8 mouse cellular contexts compared by ENCODE assay signal in the genomic region with DNA sequence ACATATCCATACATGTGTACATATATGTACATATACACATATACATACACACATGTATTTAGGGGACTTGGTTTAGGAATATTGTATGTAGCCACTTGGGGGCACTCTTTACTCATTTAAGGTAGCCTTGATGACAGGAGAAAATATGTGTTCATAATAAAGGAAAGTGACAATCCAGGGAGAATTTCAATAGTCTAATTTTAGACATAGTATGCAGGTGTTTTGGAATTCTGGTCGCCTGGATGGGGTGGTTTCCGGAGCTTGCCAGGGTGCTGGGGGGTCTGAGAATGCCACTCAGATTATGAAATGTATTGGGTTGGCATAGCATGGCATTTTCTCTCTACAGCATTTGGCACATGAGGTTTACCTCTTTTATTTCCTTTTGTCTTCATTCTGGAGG.
DNase-seq lines count a peak whose midpoint lies in the region; ATAC-seq lines count a peak whose summit lies in the region.

No protein-coding gene starts in this region.

- peak; percentile 63; the same call in 1 of the 2 replicates for ATAC-seq in embryonic facial prominence, embryonic 14.5 days (ENCODE audit: low read depth)
- no peak for ATAC-seq in erythroblast, adult 5-6 weeks (replicated peaks; ENCODE audit: low FRiP score, poor library complexity, severe bottlenecking)

- peak; percentile 5 for DNase-seq in heart, postnatal 4 days
- DNase-seq in heart, postnatal 25 days (ENCODE audit: low spot score), result no peak
- DNase-seq in brain, adult 2 months (ENCODE audit: low read depth, low spot score), result peak; percentile 73
- peak; percentile 79 for DNase-seq in embryonic facial prominence, embryonic 14.5 days (ENCODE audit: low spot score)
- peak; percentile 60 for DNase-seq in layer of hippocampus, adult 11-12 months (ENCODE audit: low spot score)
- DNase-seq in neural tube, embryonic 10.5 days (ENCODE audit: extremely low spot score, low spot score), result peak; percentile 14
- DNase-seq in spleen, postnatal 10 days (ENCODE audit: low spot score in 2 of 2), result no peak

- no peaks in the 10 kb centered on the region for H3K9me3 ChIP-seq in embryonic facial prominence, embryonic 14.5 days (ENCODE audit: control insufficient read depth, low read length)

- WGBS in embryonic facial prominence, embryonic 14.5 days, result 6% methylated on average over 2 of the region's 2 CpGs

- H3K9ac ChIP-seq in embryonic facial prominence, embryonic 14.5 days (ENCODE audit: low read depth, low read length), result no peak overlapping the region

- H3K4me1 ChIP-seq in embryonic facial prominence, embryonic 14.5 days (ENCODE audit: control insufficient read depth, insufficient read depth, low read length), result no peaks in the 10 kb centered on the region

- intact Hi-C loops in heart, postnatal 25 days (cut with DNase I), result no loop called here

- H3K4me2 ChIP-seq in embryonic facial prominence, embryonic 14.5 days (ENCODE audit: low read depth, low read length), result no peak overlapping the region

- H3K36me3 ChIP-seq in embryonic facial prominence, embryonic 14.5 days (ENCODE audit: control insufficient read depth, insufficient read depth, low read length), result no peaks in the 10 kb centered on the region

- H3K27ac ChIP-seq in embryonic facial prominence, embryonic 14.5 days (replicated peaks; ENCODE audit: low read depth, low read length), result no peak overlapping the region

- H3K4me3 ChIP-seq in embryonic facial prominence, embryonic 14.5 days (ENCODE audit: low read depth, low read length), result no peak overlapping the region

- no peaks in the 10 kb centered on the region for H3K27me3 ChIP-seq in embryonic facial prominence, embryonic 14.5 days (replicated peaks; ENCODE audit: control insufficient read depth, insufficient read depth, low read length)

Comparison
In these comparisons a context has a peak if more than half of its experiments do, and no peak if none do; other contexts are left out.
1. DNase-seq: peak in heart, postnatal 4 days (single experiment), brain, adult 2 months (single experiment), embryonic facial prominence, embryonic 14.5 days (single experiment), layer of hippocampus, adult 11-12 months (single experiment) and neural tube, embryonic 10.5 days (single experiment); none in heart, postnatal 25 days (single experiment) and spleen, postnatal 10 days (0 of 2).